Mouse (Mus musculus) ES-Bruce4 (cell line): ENCODE results near the gene L1cam. TPM values are rescaled to one million over a fixed set of nuclear protein-coding genes. Genes with fewer than 3 reads are reported as not detected.
A peak's percentile ranks its signal among the peaks of the same experiment; 100 is the strongest.

Experiments used
- H3K27ac ChIP-seq: 2 replicates; pipeline ENCODE4 v1.5.1; 2012; ENCODE audit warnings: low read length, inconsistent platforms; ENCODE audit not compliant: insufficient read depth
- H3K27me3 ChIP-seq: 2 replicates; pipeline ENCODE4 v1.6.1; 2012; ENCODE audit warnings: mild to moderate bottlenecking, low read length, inconsistent platforms; ENCODE audit not compliant: control insufficient read depth, poor library complexity, insufficient read depth, severe bottlenecking
- H3K36me3 ChIP-seq: 2 replicates; pipeline ENCODE4 v1.6.1; 2012; ENCODE audit warnings: inconsistent platforms, mild to moderate bottlenecking, low read length, moderate library complexity; ENCODE audit not compliant: control insufficient read depth, poor library complexity, insufficient read depth, severe bottlenecking
- H3K4me1 ChIP-seq: one replicate; pipeline ENCODE4 v1.8.1; 2011; ENCODE audit warnings: low read length; ENCODE audit not compliant: control insufficient read depth, insufficient read depth
- H3K4me3 ChIP-seq: 2 replicates; pipeline ENCODE4 v1.5.1; 2011; ENCODE audit warnings: low read depth, mild to moderate bottlenecking, low read length
- H3K9ac ChIP-seq: 2 replicates; pipeline ENCODE4 v1.6.1; 2012; ENCODE audit warnings: low read depth, mild to moderate bottlenecking, inconsistent platforms; ENCODE audit not compliant: poor library complexity, severe bottlenecking
- H3K9me3 ChIP-seq: replicated peaks from 2 replicates; pipeline ENCODE4 v1.6.1; 2012; ENCODE audit warnings: mild to moderate bottlenecking, low read length, inconsistent platforms; ENCODE audit not compliant: control insufficient read depth, poor library complexity, insufficient read depth, severe bottlenecking
- CTCF ChIP-seq: IDR thresholded peaks from one replicate; pipeline ENCODE4 v1.8.1; 2011; ENCODE audit warnings: low read depth, low read length
- EP300 ChIP-seq: IDR thresholded peaks from 2 replicates; pipeline ENCODE4 v1.6.1; 2011; ENCODE audit warnings: low read depth, low read length; ENCODE audit not compliant: insufficient read depth
- POLR2A ChIP-seq: IDR thresholded peaks from one replicate; pipeline ENCODE4 v1.8.1; 2011; ENCODE audit warnings: low read length; ENCODE audit not compliant: insufficient read depth
- polyA plus RNA-seq: library from polyadenylated mRNA; stranded (reverse); fragments of >200 nt; gene quantifications from 2 replicates; pipeline ENCODE4 v1.2.4, GENCODE M21; 2011; ENCODE audit warnings: low read depth; ENCODE audit not compliant: missing spikeins, insufficient read depth, insufficient read length

The L1cam gene
- polyA plus RNA-seq, 1 experiment, result 3.4 TPM

- H3K9me3 ChIP-seq, result no peaks in the 10 kb centered on the region
- no peaks in the 10 kb centered on the region for H3K4me1 ChIP-seq
- H3K27ac ChIP-seq, result no peak overlapping the region
- no peaks in the 10 kb centered on the region for H3K36me3 ChIP-seq
- no peak overlapping the region for H3K9ac ChIP-seq
- TF ChIP-seq POLR2A (no peak), CTCF (no peak), EP300 (no peak)
- H3K27me3 ChIP-seq, result no peaks in the 10 kb centered on the region
- no peak overlapping the region for H3K4me3 ChIP-seq
Measured at GRCm38 (mm10) chrX:73911588-73911987, 15.7 kb upstream of the L1cam start.

- H3K9me3 ChIP-seq, result no peaks in the 10 kb centered on the region
- no peak overlapping the region for H3K27ac ChIP-seq
- H3K9ac ChIP-seq, result peak overlapping the region; percentile 34; the same call in 1 of the 2 replicates
- H3K4me3 ChIP-seq, result peak overlapping the region; percentile 30
- no peak for TF ChIP-seq CTCF
- no peak for TF ChIP-seq EP300
- TF ChIP-seq POLR2A, result no peak
- H3K27me3 ChIP-seq, result no peaks in the 10 kb centered on the region
- no peaks in the 10 kb centered on the region for H3K4me1 ChIP-seq
- no peaks in the 10 kb centered on the region for H3K36me3 ChIP-seq
Measured at GRCm38 (mm10) chrX:73911156-73911555, 15.3 kb upstream of the L1cam start.

- no peaks in the 10 kb centered on the region for H3K27me3 ChIP-seq
Measured at GRCm38 (mm10) chrX:73910451-73910850, 14.5 kb upstream of the L1cam start.

GRCm38 (mm10) chrX:73910049-73910448 is 14.1 kb upstream of the L1cam start:
- Histone ChIP-seq H3K9ac (no peak overlapping the region), H3K36me3 (no peaks in the 10 kb centered on the region), H3K4me3 (no peak overlapping the region), H3K4me1 (no peaks in the 10 kb centered on the region), H3K9me3 (no peaks in the 10 kb centered on the region), H3K27ac (no peak overlapping the region; the same call in 1 of the 2 replicates), H3K27me3 (no peaks in the 10 kb centered on the region)
- TF ChIP-seq POLR2A, result no peak
- no peak for TF ChIP-seq CTCF

More at GRCm38 (mm10) chrX:73910451-73910850, 14.5 kb upstream of the L1cam start:
- Histone ChIP-seq H3K9ac (peak overlapping the region; percentile 34; the same call in 1 of the 2 replicates), H3K9me3 (no peaks in the 10 kb centered on the region), H3K27ac (no peak overlapping the region), H3K4me1 (no peaks in the 10 kb centered on the region), H3K4me3 (peak overlapping the region; percentile 30; the same call in 1 of the 2 replicates), H3K36me3 (no peaks in the 10 kb centered on the region)
- no peak for TF ChIP-seq POLR2A
- TF ChIP-seq EP300, result no peak
- no peak for TF ChIP-seq CTCF

- no peak overlapping the region for H3K4me3 ChIP-seq
- H3K9me3 ChIP-seq, result no peaks in the 10 kb centered on the region
- H3K9ac ChIP-seq, result no peak overlapping the region
- no peaks in the 10 kb centered on the region for H3K27me3 ChIP-seq
- no peaks in the 10 kb centered on the region for H3K36me3 ChIP-seq
- no peak overlapping the region for H3K27ac ChIP-seq
- TF ChIP-seq POLR2A (no peak), EP300 (no peak), CTCF (no peak)
- no peaks in the 10 kb centered on the region for H3K4me1 ChIP-seq
Measured at GRCm38 (mm10) chrX:73897959-73898358, 2.1 kb upstream of the L1cam start.

GRCm38 (mm10) chrX:73892833-73893232 is 3.1 kb downstream of the L1cam start:
- no peak overlapping the region for H3K4me3 ChIP-seq
- no peak overlapping the region for H3K27ac ChIP-seq
- no peaks in the 10 kb centered on the region for H3K4me1 ChIP-seq
- H3K36me3 ChIP-seq, result no peaks in the 10 kb centered on the region
- H3K9me3 ChIP-seq, result no peaks in the 10 kb centered on the region
- TF ChIP-seq CTCF, result no peak
- no peak for TF ChIP-seq POLR2A
- no peak for TF ChIP-seq EP300
- no peak overlapping the region for H3K9ac ChIP-seq
- H3K27me3 ChIP-seq, result no peaks in the 10 kb centered on the region
